Mouse (Mus musculus) urinary bladder, postnatal 25 days (tissue): Measurements from ENCODE around the gene Spred1.

ENCODE experiments used
- DNase-seq: peaks from one replicate; pipeline ENCODE4 v3.0.0; 2022; ENCODE audit warnings: low spot score

Spred1 gene

DNA sequence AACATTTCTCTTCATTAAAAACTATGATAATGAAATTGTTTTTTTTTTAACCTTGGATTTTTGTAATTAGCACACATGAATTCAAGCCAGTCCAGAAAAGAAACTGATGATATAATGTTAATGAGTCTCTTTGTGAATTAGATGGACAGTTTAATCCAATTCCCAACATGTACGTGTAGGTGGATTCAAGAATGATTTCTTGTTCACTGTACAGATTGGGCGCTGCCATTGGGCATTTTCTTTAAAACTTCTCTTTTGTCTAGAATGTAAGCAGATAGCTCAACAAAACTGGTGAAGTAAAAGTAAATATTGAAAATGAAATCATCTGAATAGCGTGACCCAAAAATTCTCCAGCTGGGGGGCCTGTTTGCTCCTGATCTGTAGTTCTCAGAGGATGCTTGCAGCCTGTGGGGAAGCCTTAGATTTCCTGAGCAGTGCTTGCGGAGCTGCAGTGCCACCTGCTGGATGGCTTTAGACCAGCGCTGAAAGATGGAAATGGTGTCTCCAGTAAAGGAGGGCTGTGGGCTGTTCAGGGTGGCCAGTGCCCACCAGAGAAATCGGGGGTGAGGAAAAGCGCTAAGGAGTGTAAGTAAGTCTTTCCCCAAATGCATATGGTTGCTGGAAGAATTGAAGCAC is 59.2 kb downstream of the Spred1 start:
- DNase-seq, result peak; percentile 79

DNA sequence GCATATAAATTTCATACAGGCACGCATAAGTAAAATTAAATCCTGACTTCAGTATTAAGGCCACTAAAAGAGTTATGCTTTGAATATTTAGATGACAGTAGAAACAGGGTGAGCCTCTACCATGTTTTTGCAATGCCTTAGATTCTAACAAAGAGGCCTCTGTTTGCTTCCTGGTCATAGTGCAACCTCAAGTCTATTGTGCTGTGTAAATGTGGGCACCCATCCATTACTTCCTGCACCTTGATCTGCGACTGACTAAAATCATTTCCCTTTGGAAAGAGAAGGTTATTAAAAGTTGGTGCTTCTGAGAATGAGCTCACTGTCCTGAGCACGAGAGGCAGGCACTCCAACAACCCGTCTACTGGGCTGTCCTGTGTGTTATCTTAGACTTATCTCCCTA is 64.4 kb downstream of the Spred1 start:
- DNase-seq, result no peak

DNA sequence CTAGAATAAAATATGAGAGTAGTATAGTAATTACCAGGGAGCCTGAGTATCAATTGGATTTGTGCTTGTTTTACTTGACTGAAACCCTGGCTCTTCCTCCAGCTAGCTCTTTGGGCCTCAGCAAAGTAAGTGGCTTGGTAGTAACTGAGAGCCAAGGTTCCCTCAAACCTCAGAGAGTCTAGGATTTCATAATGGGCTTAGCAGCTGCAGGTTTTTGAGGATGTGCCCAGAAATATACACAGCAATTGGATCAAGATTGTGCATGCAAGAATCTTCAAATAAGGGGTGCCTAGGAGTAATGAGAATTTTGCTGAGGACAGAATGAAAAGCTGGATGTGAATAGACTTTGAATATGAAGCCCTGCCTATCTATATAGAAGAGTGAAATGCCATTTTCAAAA is 69.7 kb downstream of the Spred1 start:
- no peak for DNase-seq

DNA sequence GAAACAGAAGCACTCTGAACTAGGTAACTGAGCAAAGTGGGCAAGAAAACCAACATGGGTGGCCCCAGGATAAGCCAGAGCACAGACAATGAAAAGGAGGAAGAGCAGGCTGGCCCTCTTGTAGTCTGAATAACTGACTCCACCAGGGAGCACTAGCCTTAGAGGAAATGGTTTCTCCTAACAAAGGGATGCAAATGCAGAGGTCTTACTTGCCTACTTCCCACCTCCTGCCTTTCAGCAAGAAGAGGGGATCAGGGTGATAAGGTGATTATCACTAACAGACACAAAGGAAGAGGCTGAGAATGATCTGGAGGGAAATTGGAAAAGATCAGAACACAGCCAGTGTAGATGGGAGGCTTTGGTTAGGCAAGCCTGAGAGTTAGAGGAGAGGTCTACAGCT is 73.1 kb downstream of the Spred1 start:
- DNase-seq, result no peak

DNA sequence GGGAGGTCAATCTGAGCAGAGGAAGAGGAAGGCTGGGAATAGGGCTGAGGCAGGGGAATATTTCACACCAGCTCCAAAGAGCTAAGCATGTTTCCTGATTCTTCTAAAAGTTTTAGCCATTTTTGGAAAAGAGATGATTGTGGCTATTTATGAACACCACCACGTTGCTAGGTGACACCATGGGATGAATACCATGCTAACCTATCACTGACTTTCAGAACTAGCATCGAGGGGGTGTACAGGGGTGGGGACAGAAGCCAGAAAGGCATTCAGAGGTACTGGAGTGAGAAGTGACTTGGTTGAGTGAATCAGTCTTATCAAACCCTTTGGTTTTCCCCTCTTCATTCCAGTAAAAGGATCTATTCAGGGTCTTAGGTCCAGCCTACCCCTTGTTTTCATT is 74.0 kb downstream of the Spred1 start:
- no peak for DNase-seq

DNA sequence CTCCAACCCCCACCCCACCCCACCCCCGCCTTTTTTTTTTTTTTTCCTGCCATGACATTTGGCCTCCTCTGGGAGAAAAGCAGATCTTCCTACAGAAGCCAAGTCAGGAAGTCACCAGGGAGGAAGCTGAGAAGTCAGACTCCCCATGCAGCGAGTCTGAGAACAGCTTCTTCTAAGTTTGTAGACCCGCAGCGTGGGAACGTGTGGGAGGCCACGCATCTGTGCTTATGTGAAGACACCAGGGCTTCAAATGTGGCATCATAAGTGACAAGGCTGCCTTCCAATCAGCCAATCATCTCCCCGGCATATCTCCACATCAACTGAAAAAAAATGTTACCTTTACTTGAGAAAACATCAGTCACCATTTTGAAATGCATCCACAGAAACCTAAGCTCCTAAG is 74.4 kb downstream of the Spred1 start:
- no peak for DNase-seq

DNA sequence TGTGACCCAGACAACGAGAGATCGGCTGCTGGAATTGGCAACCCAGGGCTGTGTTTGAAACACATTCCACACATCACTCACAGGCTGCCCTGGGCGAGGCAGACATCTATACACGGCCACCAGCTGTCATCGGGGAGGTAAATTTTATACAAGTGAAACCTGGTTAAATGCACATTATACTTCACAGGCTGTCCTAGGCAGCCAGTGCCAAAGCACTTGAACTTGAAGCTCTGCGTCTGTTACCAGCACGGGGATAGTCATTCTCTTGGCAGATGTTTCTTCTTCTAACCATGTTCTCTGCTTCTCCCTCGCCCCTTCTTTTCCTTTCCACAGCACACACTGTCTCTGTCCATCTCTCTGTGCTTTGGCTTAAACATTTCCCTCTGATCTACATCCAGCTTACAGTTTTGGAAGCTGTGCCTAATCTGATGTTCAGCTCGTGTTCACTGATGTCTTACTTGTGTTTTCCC is 79.7 kb downstream of the Spred1 start:
- no peak for DNase-seq

DNA sequence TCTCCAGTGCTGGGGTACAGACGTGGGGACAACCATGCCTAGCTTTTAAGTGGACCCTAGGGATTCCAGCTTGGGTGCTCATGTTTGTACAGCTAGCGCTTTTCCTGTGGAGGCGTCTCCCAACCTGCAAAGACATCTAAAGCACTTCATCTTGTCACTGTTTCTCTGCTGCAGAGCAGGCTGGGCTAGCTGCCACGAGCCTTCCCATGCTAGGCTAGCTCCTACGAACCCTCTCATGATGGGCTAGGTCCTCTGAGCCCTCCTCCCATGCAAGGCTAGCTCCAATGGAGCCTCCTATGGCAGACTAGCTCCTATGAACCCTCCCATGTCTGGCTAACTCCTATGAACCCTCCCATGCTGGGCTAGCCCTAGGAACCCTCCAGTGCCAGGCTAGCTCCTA is 82.2 kb downstream of the Spred1 start:
- DNase-seq, result no peak

DNA sequence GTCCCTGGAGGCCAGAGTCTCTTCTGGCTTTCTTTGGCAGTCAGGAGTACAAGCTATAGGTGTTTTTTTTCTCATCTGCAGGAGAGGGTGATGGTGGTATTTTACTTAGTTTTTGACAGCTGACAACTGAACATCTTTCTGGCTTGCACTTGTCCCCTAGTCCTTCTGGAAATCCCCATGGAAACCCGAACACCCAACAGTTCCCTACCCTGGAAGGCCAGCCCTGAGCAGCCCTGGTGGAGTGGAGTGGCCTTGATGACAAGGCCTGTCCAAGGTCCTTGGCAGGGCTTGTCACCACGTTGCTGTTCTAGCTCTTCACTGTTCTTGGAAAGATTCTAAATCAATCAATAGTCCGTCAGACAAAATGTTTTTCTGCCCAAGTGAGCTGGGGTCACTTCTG is 83.4 kb downstream of the Spred1 start:
- DNase-seq, result no peak

DNA sequence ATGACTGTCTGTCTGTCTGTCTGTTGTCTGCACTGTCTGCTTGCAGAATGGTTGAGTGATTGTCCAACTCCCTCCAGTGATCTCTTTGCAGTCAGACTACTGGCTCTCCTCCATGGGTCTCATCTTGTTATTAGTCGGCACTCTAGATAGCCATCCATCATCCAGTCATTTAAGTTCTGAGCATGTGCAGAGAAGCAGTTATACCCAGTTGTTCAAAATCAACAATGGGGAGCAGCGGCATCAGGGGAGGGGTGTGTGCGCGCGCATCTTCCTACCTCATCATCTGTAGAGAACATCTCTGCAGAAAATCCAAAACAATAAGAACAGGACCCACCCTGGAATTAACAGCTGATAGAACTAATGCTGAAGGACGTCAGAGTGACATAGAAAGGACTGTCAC is 83.9 kb downstream of the Spred1 start:
- DNase-seq, result no peak

DNA sequence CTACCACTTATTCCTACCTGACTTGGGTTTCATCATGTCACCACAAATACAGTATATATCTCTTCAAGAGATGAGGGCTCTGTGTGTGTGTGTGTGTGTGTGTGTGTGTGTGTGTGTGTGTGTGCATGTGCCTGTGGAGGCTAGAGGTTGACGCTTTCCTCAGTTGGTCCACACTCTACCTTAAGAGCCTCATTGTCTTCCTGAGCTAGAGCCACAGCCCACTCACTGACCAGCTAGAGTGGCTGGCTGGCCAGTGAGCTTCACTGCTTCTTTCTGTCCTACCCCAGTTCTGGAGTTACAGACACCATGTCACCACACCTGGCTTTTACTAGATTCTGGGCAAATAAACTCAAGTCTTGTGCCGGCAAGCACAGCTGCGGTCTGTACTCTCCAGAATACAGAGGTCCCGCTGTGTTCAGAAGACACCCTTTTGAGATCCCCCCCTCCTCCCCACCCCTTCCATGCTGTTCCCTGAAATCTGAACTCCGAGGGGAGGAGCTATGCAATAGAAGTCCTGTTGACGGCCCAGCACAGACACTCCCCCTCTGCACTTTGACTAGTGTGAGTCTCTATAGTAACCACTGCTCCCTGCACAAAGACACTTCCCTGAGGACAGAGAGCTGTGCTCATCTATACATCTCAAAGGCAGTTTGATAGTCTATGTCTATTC is 89.4 kb downstream of the Spred1 start:
- no peak for DNase-seq

DNA sequence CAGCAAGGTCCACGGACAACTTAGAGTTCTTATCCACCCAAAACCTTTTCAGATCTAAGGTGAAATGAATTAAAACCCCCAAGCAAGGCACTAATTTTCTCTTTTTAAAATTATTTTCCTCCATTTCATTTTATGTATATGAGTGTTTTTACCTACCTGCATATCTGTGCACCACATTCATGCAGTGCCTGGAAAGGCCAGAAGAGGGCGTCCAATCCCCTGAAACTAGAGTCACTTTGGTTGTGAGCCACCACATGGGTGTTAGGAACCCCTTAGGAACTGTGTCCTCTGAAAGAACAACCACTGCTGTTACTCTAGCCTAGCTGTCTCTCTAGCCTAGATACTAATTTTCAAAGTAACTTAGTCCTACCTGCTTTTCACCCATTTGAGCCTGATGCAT is 95.0 kb downstream of the Spred1 start:
- no peak for DNase-seq

DNA sequence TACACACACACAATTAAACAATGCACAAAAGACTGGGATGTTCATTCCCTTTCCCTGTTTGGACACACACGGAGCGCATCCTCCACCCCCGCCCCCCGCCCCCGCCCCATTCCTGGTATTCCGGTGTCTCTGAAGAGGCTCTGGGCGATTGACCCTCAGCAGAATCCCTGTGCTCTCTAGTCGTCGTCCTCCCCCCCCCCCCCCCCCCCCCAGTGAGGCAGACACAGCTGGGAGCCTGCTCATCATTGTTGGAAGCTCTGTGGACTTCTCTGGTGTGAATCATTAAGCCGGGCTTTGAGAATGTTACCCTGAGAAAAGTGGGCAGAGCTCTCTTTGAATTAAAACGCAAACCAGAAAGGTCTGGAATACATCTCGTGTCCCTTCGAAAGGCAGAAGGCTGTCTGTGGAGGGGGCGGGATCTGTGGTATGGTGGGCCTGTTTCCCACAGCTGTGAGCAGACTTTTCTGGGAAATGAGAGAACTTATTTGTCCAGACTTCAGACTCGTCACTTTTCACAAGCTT is 96.6 kb downstream of the Spred1 start:
- no peak for DNase-seq

DNA sequence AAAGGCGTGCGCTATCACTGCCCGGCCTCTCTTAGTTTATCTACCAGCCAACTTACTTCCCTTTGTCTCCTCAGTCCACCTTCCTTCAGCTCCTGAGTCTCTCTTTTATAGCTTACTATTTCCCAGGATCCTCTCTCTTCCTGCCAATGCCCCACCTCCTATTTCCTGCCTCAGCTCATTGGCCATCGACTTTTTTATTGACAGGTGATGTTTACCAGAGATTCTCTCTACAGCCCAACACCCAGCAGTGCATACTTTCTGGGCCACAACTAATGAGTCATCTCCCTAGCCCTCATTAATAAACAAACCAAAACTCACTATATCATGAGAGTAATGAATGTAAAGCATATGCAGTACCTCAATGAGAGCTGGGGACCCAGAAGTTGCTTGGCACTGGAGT is 98.4 kb downstream of the Spred1 start:
- no peak for DNase-seq

DNA sequence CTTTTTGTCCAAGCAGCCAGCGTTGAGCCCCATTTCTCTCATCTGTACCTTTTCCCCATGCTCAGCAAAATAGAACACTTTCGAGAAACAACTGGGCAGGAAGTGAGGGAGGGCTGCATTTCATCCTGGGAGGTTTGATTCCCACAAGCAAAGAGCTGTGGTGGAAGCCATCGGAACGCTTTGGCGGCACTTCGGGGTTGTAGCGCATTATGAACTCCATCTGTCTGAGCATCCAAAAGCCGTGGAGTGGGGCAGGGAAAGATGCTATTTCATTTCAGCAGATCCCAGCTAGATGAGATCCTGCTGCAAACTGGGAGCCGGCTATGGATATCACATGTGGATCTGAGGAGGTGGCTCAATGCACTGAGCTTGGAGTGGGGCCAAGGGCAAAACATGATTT is 101.5 kb downstream of the Spred1 start:
- no peak for DNase-seq

DNA sequence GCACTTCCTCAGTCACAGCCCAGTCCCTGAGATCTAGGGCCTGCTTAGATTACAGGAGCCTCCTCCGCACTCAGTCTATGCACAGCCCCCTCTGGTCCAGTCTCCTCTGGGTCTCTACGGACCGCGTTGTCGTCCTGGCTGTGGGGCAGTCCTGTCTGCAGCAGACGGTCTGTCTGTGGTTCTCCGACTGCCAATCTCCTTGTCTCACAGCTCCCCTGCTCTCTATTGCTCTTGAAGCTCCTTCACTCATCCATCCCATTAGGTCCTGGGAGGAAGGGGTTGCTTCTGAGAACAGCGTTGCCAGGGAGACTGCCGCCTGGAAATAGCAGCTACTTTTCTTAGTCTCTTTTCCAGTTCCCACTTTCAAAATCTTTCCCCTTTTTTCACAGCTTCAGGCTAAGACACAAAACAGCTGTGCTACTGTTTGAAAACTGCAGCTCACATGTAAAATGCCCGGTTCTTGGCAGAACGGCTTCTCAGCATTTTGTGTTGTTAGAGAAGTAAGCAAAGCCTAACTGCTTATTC is 107.5 kb downstream of the Spred1 start:
- no peak for DNase-seq

DNA sequence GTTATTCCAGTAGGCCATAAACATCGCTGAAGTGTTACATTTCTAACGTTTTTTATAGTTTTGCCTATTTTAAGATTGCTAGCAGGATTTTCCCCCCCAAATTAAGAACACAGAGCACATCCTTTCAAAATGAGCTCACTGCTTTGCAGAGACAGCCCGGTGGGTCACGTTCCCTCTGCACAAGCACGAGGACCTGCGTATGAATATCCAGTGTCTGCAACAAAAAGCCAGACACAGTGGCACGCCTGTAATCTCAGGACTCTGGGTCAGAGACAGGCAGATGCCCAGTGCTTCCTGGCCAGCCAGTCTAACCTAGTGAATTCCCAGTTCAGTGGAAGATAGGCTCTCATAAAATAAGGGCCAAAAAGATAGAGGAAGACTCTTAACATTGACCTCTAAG is 109.1 kb downstream of the Spred1 start:
- DNase-seq, result no peak

DNA sequence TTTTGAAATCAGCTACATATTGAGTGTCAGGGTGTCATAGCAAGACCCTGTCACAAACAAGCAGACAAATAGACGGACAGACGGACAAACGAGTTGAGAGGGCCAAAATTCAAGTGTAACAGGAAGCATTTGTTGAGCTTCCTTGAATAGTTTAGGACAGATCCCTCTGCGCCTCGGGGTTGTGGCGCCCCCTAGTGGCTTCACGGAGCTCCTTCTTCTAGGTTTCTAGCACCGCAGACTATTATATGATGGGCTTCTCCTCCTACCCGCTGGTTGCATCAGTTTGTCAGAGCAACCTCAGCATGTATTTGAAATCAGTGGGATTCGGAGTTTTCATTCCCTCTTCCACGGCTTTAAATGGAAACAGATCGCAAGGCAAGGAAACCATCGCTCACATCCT is 110.1 kb downstream of the Spred1 start:
- DNase-seq, result peak; percentile 89
